In genomic region chr16:31070358-31071133, GRCm38 (mm10) we compare ENCODE assay signal across 8 mouse cellular contexts. TPM values are rescaled to one million over a fixed set of nuclear protein-coding genes. Genes with fewer than 3 reads are reported as not detected.
DNase-seq lines count a peak whose midpoint lies in the region; ATAC-seq and TF ChIP-seq lines count a peak whose summit lies in the region.

No protein-coding gene starts in this region.

- no peaks in the 10 kb centered on the region for H3K9me3 ChIP-seq in hindbrain, embryonic 12.5 days (replicated peaks)
- no peaks in the 10 kb centered on the region for H3K9me3 ChIP-seq in lung, postnatal 0 days (ENCODE audit: low read length)

- 0 out of 2 replicates have a peak overlapping the region, but pooled peaks have one; percentile 4 for H3K9ac ChIP-seq in hindbrain, embryonic 12.5 days
- H3K9ac ChIP-seq in lung, postnatal 0 days (replicated peaks; ENCODE audit: low read depth): no peak overlapping the region

- no peak overlapping the region for H3K4me3 ChIP-seq in hindbrain, embryonic 12.5 days
- no peak overlapping the region for H3K4me3 ChIP-seq in lung, postnatal 0 days (ENCODE audit: low read depth, low read length)

- no peak for TF ChIP-seq EP300 in lung, postnatal 0 days (IDR thresholded peaks at IDR 0.05)

- peak; percentile 18 for DNase-seq in MEL-GATA-1-ER (ENCODE audit: extremely low read depth, low read depth)
- DNase-seq in cerebellum, adult 9-10 months: peak; percentile 85
- DNase-seq in frontal cortex, postnatal 14 days (ENCODE audit: low spot score in 2 of 2): peak; percentile 66 to 83
- peak; percentile 92 to 93 for DNase-seq in layer of hippocampus, postnatal 10 days (ENCODE audit: low spot score in 2 of 2)
- peak; percentile 91 for DNase-seq in lung, postnatal 0 days (ENCODE audit: low spot score)
- DNase-seq in ovary, postnatal 14 days (ENCODE audit: low spot score): peak; percentile 79
- peak; percentile 86 for DNase-seq in thymus, postnatal 0 days (ENCODE audit: low spot score)

- peaks cover 9% of the 10 kb centered on the region for H3K4me1 ChIP-seq in hindbrain, embryonic 12.5 days
- H3K4me1 ChIP-seq in lung, postnatal 0 days (ENCODE audit: insufficient read depth, low read depth, low read length): peaks cover 7% of the 10 kb centered on the region; the same call in 1 of the 2 replicates

- 17% methylated on average over 20 of the region's 21 CpGs for WGBS in hindbrain, embryonic 12.5 days
- WGBS in lung, postnatal 0 days: 14% methylated on average over 21 of the region's 21 CpGs

- no peaks in the 10 kb centered on the region for H3K27me3 ChIP-seq in hindbrain, embryonic 12.5 days
- no peaks in the 10 kb centered on the region for H3K27me3 ChIP-seq in lung, postnatal 0 days (replicated peaks; ENCODE audit: insufficient read depth, low read length)

- no peak overlapping the region for H3K27ac ChIP-seq in hindbrain, embryonic 12.5 days
- no peak overlapping the region for H3K27ac ChIP-seq in lung, postnatal 0 days (ENCODE audit: low read length)

- ATAC-seq in hindbrain, embryonic 12.5 days (ENCODE audit: low FRiP score): peak; percentile 71
- peak; percentile 52 for ATAC-seq in lung, postnatal 0 days

- peak overlapping the region; percentile 41 for H3K4me2 ChIP-seq in hindbrain, embryonic 12.5 days (replicated peaks)
- peak overlapping the region; percentile 31 for H3K4me2 ChIP-seq in lung, postnatal 0 days (replicated peaks; ENCODE audit: low read depth, low read length)

- H3K36me3 ChIP-seq in hindbrain, embryonic 12.5 days: no peaks in the 10 kb centered on the region
- no peaks in the 10 kb centered on the region for H3K36me3 ChIP-seq in lung, postnatal 0 days (ENCODE audit: insufficient read depth, low read length)

- TF ChIP-seq CTCF in lung, postnatal 0 days (IDR thresholded peaks at IDR 0.05): peak; percentile 98

RNA-seq across cellular contexts. Expression of gene Xxylt1, which starts 10.7 kb away (rescaled TPM):
- polyA plus RNA-seq in hindbrain, embryonic 12.5 days (2016; fragmentation: Nextera tagmentation; extraction: Ambion mirVana): 16.8 and 17.9 TPM in 2 replicates
- 10 to 100 TPM; 21.8 to 22.6 TPM for total RNA-seq in layer of hippocampus, postnatal 10 days (2021)
- 8.0 and 8.2 TPM in 2 replicates for polyA plus RNA-seq in lung, postnatal 0 days (2015; fragmentation: Nextera tagmentation; extraction: Ambion mirVana)
- polyA plus RNA-seq in thymus, postnatal 0 days (2015; fragmentation: Nextera tagmentation; extraction: Ambion mirVana): 7.6 and 9.0 TPM in 2 replicates

Comparison
In these comparisons a context has a peak if more than half of its experiments do, and no peak if none do; other contexts are left out.
1. DNase-seq: peak in every context shown above with its lines; median percentile 92 in layer of hippocampus, postnatal 10 days; 91 in lung, postnatal 0 days; 86 in thymus, postnatal 0 days; 85 in cerebellum, adult 9-10 months; 79 in ovary, postnatal 14 days; 74 in frontal cortex, postnatal 14 days; 18 in MEL-GATA-1-ER.